Mouse (Mus musculus): ENCODE data around the gene Adgrg5.

- TF ChIP-seq CTCF (IDR thresholded peaks at IDR 0.05; ENCODE audit: low read depth), result no peak
- peak; percentile 98 for TF ChIP-seq EP300 (IDR thresholded peaks at IDR 0.05; ENCODE audit: low read depth)
Measured at GRCm38 (mm10) chr8:94964828-94965227, 41.3 kb downstream of the Adgrg5 start.

Measured in liver, postnatal 0 days (tissue).